Mouse (Mus musculus) c-Kit-positive CD71-negative TER-119-negative erythroid progenitor cells, embryonic 14.5 days (primary cell): ENCODE data around the gene Oxgr1.
"Not testable (repeated sequence)": the region's sequence is repeated elsewhere in the genome, so short reads cannot be mapped to it uniquely, and the experiment has no call there.

Source experiments
- DNase-seq: peaks from one replicate; pipeline ENCODE4 v3.0.0-alpha.2; 2013; ENCODE audit warnings: low read depth

Oxgr1 gene

GRCm38 (mm10) chr14:120042187-120042820, at the start of gene Oxgr1:
Gene Oxgr1 (minus strand): TSS chr14:120042435.
- DNase-seq = no peak

GRCm38 (mm10) chr14:120090401-120090800, 48.2 kb upstream of the Oxgr1 start:
- no peak for DNase-seq

- DNase-seq = no peak
These were observed 47.6 kb upstream of the Oxgr1 start for GRCm38 (mm10) chr14:120089649-120090360.

GRCm38 (mm10) chr14:120089006-120089648, 46.9 kb upstream of the Oxgr1 start:
- DNase-seq = no peak

- no peak for DNase-seq
These were observed 41.9 kb upstream of the Oxgr1 start for GRCm38 (mm10) chr14:120084084-120084667.

- DNase-seq = peak; percentile 18
These were observed 34.0 kb upstream of the Oxgr1 start for GRCm38 (mm10) chr14:120076192-120076591.

GRCm38 (mm10) chr14:120075746-120076145, 33.5 kb upstream of the Oxgr1 start:
- no peak for DNase-seq

- no peak for DNase-seq
These were observed 32.0 kb upstream of the Oxgr1 start for GRCm38 (mm10) chr14:120074231-120074630.

GRCm38 (mm10) chr14:120061096-120061495, 18.9 kb upstream of the Oxgr1 start:
- DNase-seq = peak; percentile 8

DNA sequence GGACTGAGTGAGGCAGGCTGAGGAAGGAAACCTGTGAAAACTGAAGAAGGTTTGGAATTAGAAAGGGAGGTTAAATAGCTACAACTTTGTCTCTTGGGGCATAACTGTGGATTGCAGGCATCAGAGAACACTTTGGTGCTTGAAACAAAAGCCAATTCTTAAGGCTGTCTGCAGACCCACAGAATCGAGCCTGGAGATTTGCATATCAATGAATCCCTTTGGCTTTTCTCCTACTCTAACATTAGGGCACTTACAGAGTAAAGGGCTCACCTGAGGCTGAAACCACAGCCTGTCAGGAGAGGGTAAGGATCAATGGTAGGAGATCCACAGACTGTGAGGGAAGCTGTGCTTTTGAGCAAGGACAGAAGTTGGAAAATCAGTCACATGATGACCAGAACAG, 8.8 kb downstream of the Oxgr1 start:
- no peak for DNase-seq

GRCm38 (mm10) chr14:120019948-120020347, 22.3 kb downstream of the Oxgr1 start:
- DNase-seq = no peak

- DNase-seq = no peak
These were observed 32.0 kb downstream of the Oxgr1 start for GRCm38 (mm10) chr14:120009969-120010872.

DNA sequence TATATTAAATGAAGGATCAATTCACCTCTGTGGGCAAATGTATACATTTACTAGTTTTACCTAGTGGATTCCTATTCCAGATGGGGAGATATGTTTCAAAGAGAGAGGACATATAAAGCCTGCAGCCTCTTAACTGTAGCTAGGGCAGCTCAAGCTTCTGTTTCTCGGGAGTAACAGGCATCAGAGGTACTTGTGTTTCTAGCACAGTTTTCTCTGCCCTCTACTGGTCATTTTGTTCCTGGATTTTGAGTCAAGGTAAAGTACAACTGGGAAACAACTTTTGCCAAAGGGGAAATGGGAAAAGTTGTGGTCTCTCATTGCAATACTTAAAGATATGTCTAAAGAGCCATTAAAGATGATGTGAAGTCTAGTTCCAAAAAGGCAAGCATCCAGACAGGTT, 37.1 kb downstream of the Oxgr1 start:
- DNase-seq = no peak

DNA sequence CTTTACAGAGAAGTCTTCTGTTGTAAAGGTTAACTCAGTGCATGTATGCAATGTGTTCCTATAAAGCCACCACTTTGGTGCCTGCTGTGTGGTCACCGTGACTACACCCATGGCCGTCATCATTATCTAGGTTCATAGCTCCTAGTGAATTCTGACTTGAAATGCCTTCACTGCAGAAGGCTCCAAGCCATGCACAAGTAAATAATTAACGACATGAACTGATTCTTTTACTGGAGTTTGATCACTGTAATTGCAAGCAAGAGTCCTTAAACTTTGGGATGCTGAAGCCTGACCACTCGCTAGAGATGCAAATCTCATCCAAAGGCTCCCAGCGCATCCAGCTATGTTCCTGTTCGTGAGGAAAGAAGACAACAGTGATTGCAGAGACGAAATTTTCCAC, 38.6 kb downstream of the Oxgr1 start:
- no peak for DNase-seq

DNA sequence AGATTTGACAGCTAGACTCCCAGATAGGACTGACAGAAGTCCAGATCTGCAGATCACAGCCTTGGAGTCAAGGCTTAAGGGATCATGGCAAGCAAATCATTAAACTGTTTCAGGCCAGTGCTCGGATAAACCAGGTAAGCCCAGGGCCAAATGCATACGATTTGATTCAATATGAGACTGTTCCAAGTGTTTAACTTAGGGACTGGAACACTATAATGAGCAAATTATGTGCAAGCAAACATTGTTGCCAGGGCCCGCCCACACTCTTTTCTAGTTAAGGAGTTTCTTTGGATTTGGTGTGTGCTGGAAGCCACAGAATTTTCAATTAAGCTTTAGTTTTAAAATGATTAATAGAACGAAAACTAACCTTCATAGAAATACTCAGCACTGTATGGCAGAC, 39.6 kb downstream of the Oxgr1 start:
- no peak for DNase-seq

GRCm38 (mm10) chr14:119989651-119990050, 52.6 kb downstream of the Oxgr1 start:
- DNase-seq = no peak

DNA sequence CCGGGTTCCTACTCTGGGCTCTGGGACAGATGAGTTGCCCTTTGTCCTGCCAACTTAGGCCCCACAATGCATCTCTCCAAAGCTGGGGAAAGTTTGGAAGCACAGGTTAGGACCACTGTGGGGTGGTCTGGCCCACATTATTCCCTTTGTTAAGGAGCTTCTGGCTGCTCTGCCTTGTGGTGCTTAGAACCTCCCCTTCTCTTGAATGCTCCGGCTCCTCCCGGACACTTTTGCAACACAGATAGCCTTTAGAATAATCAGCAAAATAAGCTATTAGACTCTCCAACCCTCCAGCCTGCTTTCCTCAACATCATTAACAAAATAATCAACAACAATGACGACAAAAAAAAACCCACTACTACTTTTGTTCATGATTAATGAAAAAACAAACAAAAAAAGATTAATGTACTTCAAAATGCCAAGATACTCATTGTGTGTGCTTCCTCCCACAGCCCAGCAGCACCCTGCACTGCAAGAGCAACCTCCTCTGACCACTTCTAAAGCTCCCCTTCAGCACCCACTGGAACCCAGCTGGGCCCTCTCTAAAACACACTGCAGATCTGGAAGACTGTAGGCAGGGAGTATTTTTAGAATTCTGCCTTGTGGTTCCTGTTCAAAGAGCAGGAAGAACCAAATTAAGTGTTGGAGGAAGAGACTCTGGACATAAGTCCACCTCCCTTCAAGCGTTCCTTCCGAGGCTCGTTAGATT, 53.1 kb downstream of the Oxgr1 start:
- DNase-seq = no peak

- DNase-seq = no peak
These were observed 55.0 kb downstream of the Oxgr1 start for GRCm38 (mm10) chr14:119987257-119987656.

DNA sequence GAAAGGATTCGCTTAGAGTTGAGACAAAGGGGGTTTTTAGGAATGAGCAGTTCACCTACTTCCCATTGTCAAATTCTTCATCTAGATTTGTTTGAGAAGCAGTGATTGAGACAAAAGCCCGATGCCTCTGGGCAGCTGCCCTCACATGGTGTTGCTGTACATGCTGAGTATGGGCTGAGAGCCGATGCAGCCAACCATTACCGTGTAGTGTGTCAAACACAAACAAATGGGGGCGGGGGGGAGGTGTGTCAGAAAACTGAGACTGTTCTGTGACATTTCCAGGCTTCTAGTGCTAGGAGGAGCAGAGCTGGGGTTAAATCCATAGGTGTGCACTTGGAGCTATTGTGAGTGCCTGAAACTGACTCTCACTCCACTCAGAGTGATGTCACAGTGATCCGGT, 55.5 kb downstream of the Oxgr1 start:
- DNase-seq = no peak

DNA sequence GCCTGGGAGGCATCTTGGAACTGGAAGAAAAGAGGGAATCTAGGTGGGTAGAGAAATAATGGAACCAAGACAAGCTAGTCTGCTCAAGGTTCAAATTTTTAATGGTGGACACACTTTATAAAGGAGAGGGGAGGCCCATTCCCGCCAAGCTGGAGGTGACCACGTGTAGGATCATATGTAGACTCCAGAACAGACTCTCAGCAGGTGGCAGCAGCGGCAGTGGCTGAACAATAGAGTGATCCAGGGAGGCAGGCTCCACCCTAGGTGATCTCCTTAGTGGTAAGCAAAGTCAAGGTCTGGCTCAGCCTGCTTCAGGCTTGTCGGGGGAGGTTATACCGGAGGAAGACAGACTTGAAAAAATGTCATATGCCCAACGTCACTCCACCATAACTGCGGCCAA, 55.9 kb downstream of the Oxgr1 start:
- not testable (repeated sequence) for DNase-seq

DNA sequence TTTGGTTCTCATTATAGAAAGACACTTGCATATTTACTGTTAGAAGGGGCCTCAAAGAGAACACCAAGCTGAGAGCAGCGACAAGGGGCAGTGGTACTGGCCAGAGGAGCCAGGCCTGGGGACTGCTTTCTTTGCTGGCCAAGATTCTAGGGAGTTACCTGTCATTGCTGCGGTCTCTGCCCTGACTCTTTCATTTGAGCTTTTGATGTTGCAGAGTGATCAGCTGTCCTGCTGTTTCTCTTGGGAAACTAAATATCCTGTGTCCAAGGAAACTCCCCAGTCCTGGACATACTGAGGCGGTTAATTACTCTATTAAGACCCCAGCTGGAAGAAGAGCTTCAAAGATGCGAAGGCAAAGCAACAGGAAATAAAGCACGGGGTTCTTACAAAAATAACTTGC, 60.9 kb downstream of the Oxgr1 start:
- no peak for DNase-seq
